Mouse (Mus musculus) cerebellum, adult 11 months (tissue): Measurements from ENCODE around the gene Kcnq2.

Source experiments
- DNase-seq: peaks from one replicate; pipeline ENCODE4 v3.0.0; 2022

Gene Kcnq2

GRCm38 (mm10) chr2:181038644-181039355, 96.3 kb downstream of the Kcnq2 start:
- no peak for DNase-seq

- DNase-seq, result no peak
Observed at GRCm38 (mm10) chr2:181036561-181036960, 98.5 kb downstream of the Kcnq2 start.

GRCm38 (mm10) chr2:181035186-181035585, 99.9 kb downstream of the Kcnq2 start:
- DNase-seq, result no peak

GRCm38 (mm10) chr2:181033310-181033709, 101.8 kb downstream of the Kcnq2 start:
- DNase-seq, result no peak

- peak; percentile 75 for DNase-seq
Observed at GRCm38 (mm10) chr2:181032407-181032806, 102.7 kb downstream of the Kcnq2 start.

- no peak for DNase-seq
Observed at GRCm38 (mm10) chr2:181031406-181031934, 103.6 kb downstream of the Kcnq2 start.
